Mouse (Mus musculus): Measurements from ENCODE around the gene Plscr2. TPM values are rescaled to one million over a fixed set of nuclear protein-coding genes. Genes with fewer than 3 reads are reported as not detected.
"Not testable (repeated sequence)": the region's sequence is repeated elsewhere in the genome, so short reads cannot be mapped to it uniquely, and the experiment has no call there.

Plscr2 gene
- polyA plus RNA-seq, 1 experiment from 2014 or later = 2.4 TPM

- WGBS = 74% methylated on average over 1 of the region's 1 CpGs
- Histone ChIP-seq H3K27ac (replicated peaks) (no peak overlapping the region), H3K9ac (ENCODE audit: low read length) (no peak overlapping the region), H3K36me3 (ENCODE audit: control insufficient read depth, insufficient read depth, low read length) (no peaks in the 10 kb centered on the region), H3K4me1 (replicated peaks; ENCODE audit: control insufficient read depth, insufficient read depth) (no peaks in the 10 kb centered on the region), H3K27me3 (ENCODE audit: control insufficient read depth, insufficient read depth, low read length) (no peaks in the 10 kb centered on the region), H3K4me2 (replicated peaks; ENCODE audit: low read depth) (no peak overlapping the region), H3K9me3 (ENCODE audit: control insufficient read depth, low read length) (no peaks in the 10 kb centered on the region), H3K4me3 (ENCODE audit: low read depth, low read length) (no peak overlapping the region)
- TF ChIP-seq CTCF (IDR thresholded peaks at IDR 0.05; ENCODE audit: low read depth) = no peak
- ATAC-seq (ENCODE audit: low FRiP score, low TSS enrichment) = no peak
- no peak for DNase-seq (ENCODE audit: low spot score)
Observed at GRCm38 (mm10) chr9:92298288-92298687, 22.9 kb downstream of the Plscr2 start.

- no peak for TF ChIP-seq EP300 (optimal IDR thresholded peaks at IDR 0.05)
- TF ChIP-seq CTCF (IDR thresholded peaks at IDR 0.05; ENCODE audit: low read depth) = no peak
- Histone ChIP-seq H3K27ac (replicated peaks) (no peak overlapping the region), H3K4me1 (replicated peaks; ENCODE audit: control insufficient read depth, insufficient read depth) (no peaks in the 10 kb centered on the region), H3K9me3 (ENCODE audit: control insufficient read depth, low read length) (no peaks in the 10 kb centered on the region), H3K36me3 (ENCODE audit: control insufficient read depth, insufficient read depth, low read length) (no peaks in the 10 kb centered on the region), H3K4me3 (ENCODE audit: low read depth, low read length) (no peak overlapping the region), H3K27me3 (ENCODE audit: control insufficient read depth, insufficient read depth, low read length) (no peaks in the 10 kb centered on the region), H3K9ac (ENCODE audit: low read length) (no peak overlapping the region), H3K4me2 (replicated peaks; ENCODE audit: low read depth) (no peak overlapping the region)
- ATAC-seq (ENCODE audit: low FRiP score, low TSS enrichment) (no peak), DNase-seq (ENCODE audit: low spot score) (no peak)
- 49% methylated on average over 3 of the region's 3 CpGs for WGBS
Observed at GRCm38 (mm10) chr9:92301213-92301612, 25.8 kb downstream of the Plscr2 start.

DNA sequence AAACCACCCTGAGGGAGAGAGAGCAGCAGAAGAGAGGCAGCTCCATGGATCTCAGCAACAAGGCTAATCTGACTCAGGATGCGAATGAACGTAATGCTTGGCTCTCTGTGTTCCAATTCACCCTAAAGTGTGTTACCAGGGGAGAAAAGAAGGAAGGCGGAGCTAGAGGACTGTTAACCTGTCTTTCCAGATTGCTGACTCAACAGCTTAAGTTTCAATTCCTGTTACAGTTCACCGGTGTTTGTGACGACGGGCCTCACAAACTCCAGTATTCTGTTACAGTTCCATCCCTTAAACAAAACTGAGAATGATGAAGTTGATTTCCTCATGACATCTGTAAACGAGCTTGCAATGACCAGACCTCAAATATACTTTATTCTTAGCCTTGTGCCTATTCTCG is 29.7 kb downstream of the Plscr2 start:
- Histone ChIP-seq H3K27ac (replicated peaks) (no peak overlapping the region), H3K27me3 (ENCODE audit: control insufficient read depth, insufficient read depth, low read length) (no peaks in the 10 kb centered on the region), H3K4me1 (replicated peaks; ENCODE audit: control insufficient read depth, insufficient read depth) (no peaks in the 10 kb centered on the region), H3K4me3 (ENCODE audit: low read depth, low read length) (no peak overlapping the region), H3K36me3 (ENCODE audit: control insufficient read depth, insufficient read depth, low read length) (no peaks in the 10 kb centered on the region), H3K9me3 (ENCODE audit: control insufficient read depth, low read length) (no peaks in the 10 kb centered on the region), H3K9ac (ENCODE audit: low read length) (no peak overlapping the region), H3K4me2 (replicated peaks; ENCODE audit: low read depth) (no peak overlapping the region)
- DNase-seq (ENCODE audit: low spot score) = no peak
- TF ChIP-seq CTCF (IDR thresholded peaks at IDR 0.05; ENCODE audit: low read depth) (no peak), EP300 (optimal IDR thresholded peaks at IDR 0.05) (no peak)
- ATAC-seq (ENCODE audit: low FRiP score, low TSS enrichment) = no peak
- WGBS = 64% methylated on average over 8 of the region's 8 CpGs

DNA sequence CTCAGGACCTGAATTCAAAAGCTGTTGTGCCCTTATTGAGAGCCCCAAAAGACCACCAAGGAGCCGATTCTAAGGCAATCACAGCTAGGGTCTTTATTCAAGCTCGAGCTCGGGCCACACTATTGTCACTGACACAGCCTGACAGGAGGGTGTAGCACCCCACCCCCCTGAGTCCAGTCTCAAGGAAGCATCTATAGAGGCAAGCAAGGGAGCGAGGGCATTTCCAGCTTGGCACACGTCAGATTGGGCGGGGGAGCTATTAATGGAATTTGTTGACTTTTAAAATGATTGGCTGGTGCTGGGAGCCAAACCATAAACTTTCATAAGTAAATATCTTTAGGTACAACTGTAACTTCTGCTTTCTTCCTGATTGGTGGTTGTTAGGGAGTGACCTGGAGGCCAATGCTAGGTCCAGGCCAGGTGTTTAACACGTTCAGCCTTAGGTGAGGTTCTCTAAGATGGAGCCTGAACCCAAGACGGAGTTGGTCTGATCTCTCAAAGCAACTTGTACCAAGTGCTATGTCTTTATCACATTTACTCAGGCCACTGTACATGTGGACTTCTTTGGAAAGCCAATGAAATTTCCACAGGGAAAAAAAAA is 30.3 kb downstream of the Plscr2 start:
- Histone ChIP-seq H3K9ac (ENCODE audit: low read length) (no peak overlapping the region), H3K27ac (replicated peaks) (no peak overlapping the region), H3K27me3 (ENCODE audit: control insufficient read depth, insufficient read depth, low read length) (no peaks in the 10 kb centered on the region), H3K4me2 (replicated peaks; ENCODE audit: low read depth) (no peak overlapping the region), H3K4me1 (replicated peaks; ENCODE audit: control insufficient read depth, insufficient read depth) (no peaks in the 10 kb centered on the region), H3K9me3 (ENCODE audit: control insufficient read depth, low read length) (no peaks in the 10 kb centered on the region), H3K4me3 (ENCODE audit: low read depth, low read length) (no peak overlapping the region), H3K36me3 (ENCODE audit: control insufficient read depth, insufficient read depth, low read length) (no peaks in the 10 kb centered on the region)
- DNase-seq (ENCODE audit: low spot score) (no peak), ATAC-seq (ENCODE audit: low FRiP score, low TSS enrichment) (no peak)
- 78% methylated on average over 8 of the region's 8 CpGs for WGBS
- no peak for TF ChIP-seq EP300 (optimal IDR thresholded peaks at IDR 0.05)
- no peak for TF ChIP-seq CTCF (IDR thresholded peaks at IDR 0.05; ENCODE audit: low read depth)

- H3K36me3 ChIP-seq (ENCODE audit: control insufficient read depth, insufficient read depth, low read length) = no peaks in the 10 kb centered on the region
- no peak within 1 kb of the TSS for H3K9ac ChIP-seq (ENCODE audit: low read length)
- H3K27ac ChIP-seq (replicated peaks) = no peak within 1 kb of the TSS
- no peak within 1 kb of the TSS for H3K4me2 ChIP-seq (replicated peaks; ENCODE audit: low read depth)
- DNase-seq (ENCODE audit: low spot score) (no peak), ATAC-seq (ENCODE audit: low FRiP score, low TSS enrichment) (no peak)
- no peaks in the 10 kb centered on the region for H3K9me3 ChIP-seq (ENCODE audit: control insufficient read depth, low read length)
- no peak for TF ChIP-seq EP300 (optimal IDR thresholded peaks at IDR 0.05)
- TF ChIP-seq CTCF (IDR thresholded peaks at IDR 0.05; ENCODE audit: low read depth) = no peak
- WGBS = 55% methylated on average over 1 of the region's 1 CpGs
- H3K27me3 ChIP-seq (ENCODE audit: control insufficient read depth, insufficient read depth, low read length) = no peaks in the 10 kb centered on the region
- no peaks in the 10 kb centered on the region for H3K4me1 ChIP-seq (replicated peaks; ENCODE audit: control insufficient read depth, insufficient read depth)
- no peak within 1 kb of the TSS for H3K4me3 ChIP-seq (ENCODE audit: low read depth, low read length)
Observed at GRCm38 (mm10) chr9:92309077-92309476, 33.7 kb downstream of the Plscr2 start, which contains the start of gene 1700057G04Rik. 1700057G04Rik (plus strand) TSS chr9:92309377.

DNA sequence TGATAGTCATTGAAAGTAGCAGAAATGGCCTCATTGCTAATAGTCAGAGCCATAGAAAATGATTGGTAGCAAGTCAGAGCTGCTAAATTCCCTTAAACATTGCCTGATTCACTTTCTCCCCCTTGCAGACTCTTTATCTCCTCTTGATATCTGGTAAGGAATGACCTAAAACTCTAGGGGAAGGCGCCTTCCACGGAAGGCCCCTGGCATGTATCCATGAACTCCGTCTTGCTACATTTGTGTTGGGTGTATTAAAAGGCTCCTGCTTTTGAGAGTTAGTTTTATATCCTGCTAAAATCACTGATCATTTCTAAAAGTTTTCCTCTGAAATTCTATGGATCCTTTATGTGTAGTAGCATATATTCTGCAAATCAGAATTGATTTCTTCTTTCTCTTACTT is 41.4 kb downstream of the Plscr2 start:
- ATAC-seq (ENCODE audit: low FRiP score, low TSS enrichment) = no peak
- H3K27me3 ChIP-seq (ENCODE audit: control insufficient read depth, insufficient read depth, low read length) = no peaks in the 10 kb centered on the region
- H3K36me3 ChIP-seq (ENCODE audit: control insufficient read depth, insufficient read depth, low read length) = no peaks in the 10 kb centered on the region
- H3K27ac ChIP-seq (replicated peaks) = no peak overlapping the region
- TF ChIP-seq CTCF (IDR thresholded peaks at IDR 0.05; ENCODE audit: low read depth) (no peak), EP300 (optimal IDR thresholded peaks at IDR 0.05) (no peak)
- no peaks in the 10 kb centered on the region for H3K4me1 ChIP-seq (replicated peaks; ENCODE audit: control insufficient read depth, insufficient read depth)
- WGBS = 77% methylated on average over 3 of the region's 3 CpGs
- no peaks in the 10 kb centered on the region for H3K9me3 ChIP-seq (ENCODE audit: control insufficient read depth, low read length)
- H3K4me2 ChIP-seq (replicated peaks; ENCODE audit: low read depth) = no peak overlapping the region
- H3K4me3 ChIP-seq (ENCODE audit: low read depth, low read length) = no peak overlapping the region
- DNase-seq (ENCODE audit: low spot score) = no peak
- no peak overlapping the region for H3K9ac ChIP-seq (ENCODE audit: low read length)

DNA sequence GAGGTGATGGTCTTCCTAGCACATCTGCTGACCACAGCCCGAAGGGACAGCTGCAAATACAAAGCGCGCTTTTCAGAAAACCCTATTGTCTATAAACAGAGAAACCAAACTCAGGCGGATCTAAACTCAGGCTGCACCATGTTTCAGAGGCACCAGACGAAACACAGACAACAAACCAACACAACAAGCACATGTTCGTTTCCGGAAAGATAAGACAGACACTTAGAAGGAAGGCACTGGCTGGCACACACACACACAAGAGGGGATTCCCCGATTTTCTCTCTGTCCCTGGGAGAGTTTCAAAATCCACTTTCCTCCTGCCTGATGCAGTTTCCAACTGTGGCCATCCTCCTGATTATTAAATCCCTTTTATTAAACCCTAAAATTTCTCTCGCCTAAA is 50.5 kb downstream of the Plscr2 start:
- not testable (repeated sequence) for H3K27me3 ChIP-seq (ENCODE audit: control insufficient read depth, insufficient read depth, low read length); DNase-seq (ENCODE audit: low spot score); H3K27ac ChIP-seq (replicated peaks); H3K4me2 ChIP-seq (replicated peaks; ENCODE audit: low read depth); H3K4me3 ChIP-seq (ENCODE audit: low read depth, low read length); H3K36me3 ChIP-seq (ENCODE audit: control insufficient read depth, insufficient read depth, low read length); H3K9ac ChIP-seq (ENCODE audit: low read length); H3K9me3 ChIP-seq (ENCODE audit: control insufficient read depth, low read length); H3K4me1 ChIP-seq (replicated peaks; ENCODE audit: control insufficient read depth, insufficient read depth); ATAC-seq (ENCODE audit: low FRiP score, low TSS enrichment)
- WGBS = 74% methylated on average over 9 of the region's 9 CpGs
